Mouse (Mus musculus) lung, adult 2 months (tissue): Measurements from ENCODE around the gene Clca3a1.

Experiments
- CTCF ChIP-seq: fragments of 200-500 bp; IDR thresholded peaks from 2 replicates; pipeline ENCODE4 v1.5.1; 2011; ENCODE audit warnings: mild to moderate bottlenecking, low read length, control low read depth; ENCODE audit not compliant: insufficient read depth
- POLR2A ChIP-seq: fragments of 200-500 bp; IDR thresholded peaks from 2 replicates; pipeline ENCODE4 v1.6.1; 2011; ENCODE audit warnings: low read depth, mild to moderate bottlenecking, control low read depth, low read length, borderline replicate concordance; ENCODE audit errors: extremely low read depth

GRCm38 (mm10) chr3:144721077-144721859 is 39.5 kb downstream of the Clca3a1 start:
- TF ChIP-seq CTCF, result no peak
- TF ChIP-seq POLR2A, result no peak
